Comparison of ENCODE assay signal across 10 mouse cellular contexts in genomic region chr17:24544613-24545012, GRCm38 (mm10). TPM values are rescaled to one million over a fixed set of nuclear protein-coding genes. Genes with fewer than 3 reads are reported as not detected.
DNase-seq lines count a peak whose midpoint lies in the region; ATAC-seq and TF ChIP-seq lines count a peak whose summit lies in the region.
"Had no signal": no experiment of that assay in that cellular context is flagged by ENCODE, and none has a peak within 500 bp of the region (broad histone marks: within the 10 kb centered on the region; RNA-seq: fewer than 3 reads in every experiment).

No protein-coding gene starts in this region.

- TF ChIP-seq CTCF in brain, embryonic 14.5 days (IDR thresholded peaks at IDR 0.05; ENCODE audit: borderline replicate concordance, extremely low read depth, insufficient read depth, insufficient read length): no peak
- 0 out of 2 replicates have a peak, but pooled peaks have one; percentile 7 for TF ChIP-seq CTCF in midbrain, postnatal 0 days (IDR thresholded peaks at IDR 0.05)

- no peak for TF ChIP-seq POLR2A in brain, embryonic 14.5 days (IDR thresholded peaks at IDR 0.05; ENCODE audit: borderline replicate concordance, extremely low read depth, insufficient read depth, insufficient read length, poor library complexity, severe bottlenecking)

- H3K4me1 ChIP-seq in kidney, embryonic 14.5 days (ENCODE audit: control insufficient read depth, insufficient read depth, low read length): no peaks in the 10 kb centered on the region
- H3K4me1 ChIP-seq in hindbrain, embryonic 11.5 days (replicated peaks; ENCODE audit: control insufficient read depth, insufficient read depth, low read length): 0 out of 2 replicates have a peak, but pooled peaks cover 3% of the 10 kb centered on the region
- H3K4me1 ChIP-seq in midbrain, postnatal 0 days (ENCODE audit: insufficient read depth, low read length): no peaks in the 10 kb centered on the region

- DNase-seq in kidney, postnatal 25 days: no peak
- peak; percentile 59 for DNase-seq in brain, embryonic 14.5 days (ENCODE audit: low read depth)
- no peak for DNase-seq in hindbrain, embryonic 11.5 days (ENCODE audit: low spot score)
- no peak for DNase-seq in midbrain, postnatal 0 days (ENCODE audit: low spot score)
- no peak for DNase-seq in gastrocnemius, postnatal 10 days
- no peak for DNase-seq in thymus, postnatal 36 days
- no peak for DNase-seq in ovary, postnatal 14 days (ENCODE audit: low spot score)

- H3K9ac ChIP-seq in kidney, embryonic 14.5 days (ENCODE audit: low read depth, low read length): peak overlapping the region; percentile 28; the same call in 1 of the 2 replicates
- peak overlapping the region; percentile 16; the same call in 1 of the 2 replicates for H3K9ac ChIP-seq in hindbrain, embryonic 11.5 days (ENCODE audit: low read depth, low read length)
- H3K9ac ChIP-seq in midbrain, postnatal 0 days (replicated peaks; ENCODE audit: low read length, poor library complexity, severe bottlenecking): no peak overlapping the region

- no peak for ATAC-seq in kidney, embryonic 14.5 days (ENCODE audit: low FRiP score, low TSS enrichment)
- no peak for ATAC-seq in hindbrain, embryonic 11.5 days (ENCODE audit: low FRiP score)
- ATAC-seq in midbrain, postnatal 0 days (ENCODE audit: low FRiP score): no peak

- H3K4me2 ChIP-seq in kidney, embryonic 14.5 days (replicated peaks; ENCODE audit: low read depth, low read length): peak overlapping the region; percentile 26
- H3K4me2 ChIP-seq in hindbrain, embryonic 11.5 days (replicated peaks; ENCODE audit: low read depth, low read length): no peak overlapping the region
- H3K4me2 ChIP-seq in midbrain, postnatal 0 days (ENCODE audit: low read depth, low read length, poor library complexity, severe bottlenecking): no peak overlapping the region

- H3K27ac ChIP-seq in kidney, embryonic 14.5 days (ENCODE audit: low read depth, low read length): no peak overlapping the region
- H3K27ac ChIP-seq in hindbrain, embryonic 11.5 days (ENCODE audit: low read depth, low read length): no peak overlapping the region
- H3K27ac ChIP-seq in midbrain, postnatal 0 days (ENCODE audit: low read depth, low read length): no peak overlapping the region
- H3K27ac ChIP-seq: kidney, postnatal 0 days had no signal

- H3K9me3 ChIP-seq in kidney, embryonic 14.5 days (ENCODE audit: control insufficient read depth, low read length): no peaks in the 10 kb centered on the region
- no peaks in the 10 kb centered on the region for H3K9me3 ChIP-seq in hindbrain, embryonic 11.5 days (ENCODE audit: control insufficient read depth, low read length)
- H3K9me3 ChIP-seq in midbrain, postnatal 0 days (ENCODE audit: low read length): no peaks in the 10 kb centered on the region

- no peaks in the 10 kb centered on the region; the same call in 1 of the 2 replicates for H3K27me3 ChIP-seq in kidney, embryonic 14.5 days (ENCODE audit: control insufficient read depth, insufficient read depth, low read length)
- peaks cover 8% of the 10 kb centered on the region; the same call in 1 of the 2 replicates for H3K27me3 ChIP-seq in hindbrain, embryonic 11.5 days (ENCODE audit: control insufficient read depth, insufficient read depth, low read length)
- no peaks in the 10 kb centered on the region for H3K27me3 ChIP-seq in midbrain, postnatal 0 days (ENCODE audit: insufficient read depth, low read length)
- H3K27me3 ChIP-seq: CH12.LX had no signal

- no peaks in the 10 kb centered on the region for H3K36me3 ChIP-seq in kidney, embryonic 14.5 days (ENCODE audit: control insufficient read depth, insufficient read depth, low read length)
- H3K36me3 ChIP-seq in hindbrain, embryonic 11.5 days (ENCODE audit: control insufficient read depth, insufficient read depth, low read length): no peaks in the 10 kb centered on the region
- H3K36me3 ChIP-seq in midbrain, postnatal 0 days (ENCODE audit: insufficient read depth, low read length): no peaks in the 10 kb centered on the region

- H3K4me3 ChIP-seq in kidney, embryonic 14.5 days (ENCODE audit: low read length): no peak overlapping the region
- no peak overlapping the region for H3K4me3 ChIP-seq in hindbrain, embryonic 11.5 days (ENCODE audit: low read depth, low read length)
- H3K4me3 ChIP-seq in midbrain, postnatal 0 days (ENCODE audit: low read depth, low read length): no peak overlapping the region

- 18% methylated on average over 12 of the region's 12 CpGs for WGBS in kidney, embryonic 14.5 days
- WGBS in hindbrain, embryonic 11.5 days: 25% methylated on average over 12 of the region's 12 CpGs
- 20% methylated on average over 12 of the region's 12 CpGs for WGBS in midbrain, postnatal 0 days

RNA-seq across cellular contexts. Expression of gene Pkd1, which starts 5.0 kb away (rescaled TPM):
- polyA plus RNA-seq in kidney, embryonic 14.5 days (2014; fragmentation: Nextera tagmentation; extraction: Ambion mirVana): 16.7 and 31.6 TPM in 2 replicates
- 65.9 and 74.2 TPM in 2 replicates for polyA plus RNA-seq in brain, embryonic 14.5 days (2012; rRNA removed)
- polyA plus RNA-seq in hindbrain, embryonic 11.5 days (2014; fragmentation: Nextera tagmentation; extraction: Ambion mirVana): 16.0 and 22.2 TPM in 2 replicates
- total RNA-seq in midbrain, postnatal 0 days (2014; rRNA removed): 73.6 and 84.3 TPM in 2 replicates
- polyA plus RNA-seq in midbrain, postnatal 0 days (2015; fragmentation: Nextera tagmentation; extraction: Ambion mirVana): 13.6 and 14.5 TPM in 2 replicates
- 10 to 100 TPM; 34.6 to 49.1 TPM for total RNA-seq in gastrocnemius, postnatal 10 days (2021)

RNA-seq across cellular contexts. Expression of gene Rab26, which starts 10.6 kb away (rescaled TPM):
- polyA plus RNA-seq in kidney, embryonic 14.5 days (2014; fragmentation: Nextera tagmentation; extraction: Ambion mirVana): 2.7 and 2.8 TPM in 2 replicates
- 3.2 and 5.6 TPM in 2 replicates for polyA plus RNA-seq in brain, embryonic 14.5 days (2012; rRNA removed)
- polyA plus RNA-seq in hindbrain, embryonic 11.5 days (2014; fragmentation: Nextera tagmentation; extraction: Ambion mirVana): 1.8 and 2.8 TPM in 2 replicates
- 4.4 and 7.6 TPM in 2 replicates for total RNA-seq in midbrain, postnatal 0 days (2014; rRNA removed)
- polyA plus RNA-seq in midbrain, postnatal 0 days (2015; fragmentation: Nextera tagmentation; extraction: Ambion mirVana): 15.5 and 17.7 TPM in 2 replicates
- total RNA-seq in gastrocnemius, postnatal 10 days (2021): under 1 TPM; 0.18 to 0.47 TPM

RNA-seq across cellular contexts. Expression of gene Traf7, which starts 16.9 kb away (rescaled TPM):
- polyA plus RNA-seq in kidney, embryonic 14.5 days (2014; fragmentation: Nextera tagmentation; extraction: Ambion mirVana): 69.0 and 88.5 TPM in 2 replicates
- 310 and 422 TPM in 2 replicates for polyA plus RNA-seq in brain, embryonic 14.5 days (2012; rRNA removed)
- 65.8 and 71.1 TPM in 2 replicates for polyA plus RNA-seq in hindbrain, embryonic 11.5 days (2014; fragmentation: Nextera tagmentation; extraction: Ambion mirVana)
- total RNA-seq in midbrain, postnatal 0 days (2014; rRNA removed): 175 and 179 TPM in 2 replicates
- 71.4 and 73.6 TPM in 2 replicates for polyA plus RNA-seq in midbrain, postnatal 0 days (2015; fragmentation: Nextera tagmentation; extraction: Ambion mirVana)
- 10 to 100 TPM; 47.2 to 60.9 TPM for total RNA-seq in gastrocnemius, postnatal 10 days (2021)

RNA-seq across cellular contexts. Expression of gene Caskin1, which starts 56.2 kb away (rescaled TPM):
- 1.6 and 1.8 TPM in 2 replicates for polyA plus RNA-seq in kidney, embryonic 14.5 days (2014; fragmentation: Nextera tagmentation; extraction: Ambion mirVana)
- polyA plus RNA-seq in brain, embryonic 14.5 days (2012; rRNA removed): 91.5 and 142 TPM in 2 replicates
- 6.4 and 9.2 TPM in 2 replicates for polyA plus RNA-seq in hindbrain, embryonic 11.5 days (2014; fragmentation: Nextera tagmentation; extraction: Ambion mirVana)
- total RNA-seq in midbrain, postnatal 0 days (2014; rRNA removed): 151 and 153 TPM in 2 replicates
- 43.9 and 47.5 TPM in 2 replicates for polyA plus RNA-seq in midbrain, postnatal 0 days (2015; fragmentation: Nextera tagmentation; extraction: Ambion mirVana)
- under 1 TPM; 0.56 to 0.68 TPM for total RNA-seq in gastrocnemius, postnatal 10 days (2021)
